Mouse (Mus musculus): ENCODE results near the gene Sorbs1. TPM values are rescaled to one million over a fixed set of nuclear protein-coding genes. Genes with fewer than 3 reads are reported as not detected.

Sorbs1 gene
- total RNA-seq, 2 experiments from 2014 or later: 90.0 to 111 TPM

- peak; percentile 79 to 80 for DNase-seq
Observed at GRCm38 (mm10) chr19:40436465-40437200, 76.9 kb downstream of the Sorbs1 start.

- no peak for DNase-seq
Observed at GRCm38 (mm10) chr19:40435797-40436196, 77.8 kb downstream of the Sorbs1 start.

GRCm38 (mm10) chr19:40435045-40435444 is 78.5 kb downstream of the Sorbs1 start:
- DNase-seq: no peak

GRCm38 (mm10) chr19:40434042-40434869 is 79.3 kb downstream of the Sorbs1 start:
- DNase-seq: no peak

- peak in 1 of 2 experiments; percentile 36 for DNase-seq
Observed at GRCm38 (mm10) chr19:40433316-40433912, 80.2 kb downstream of the Sorbs1 start.

- peak; percentile 9 to 40 for DNase-seq
Observed at GRCm38 (mm10) chr19:40431969-40432368, 81.6 kb downstream of the Sorbs1 start.

GRCm38 (mm10) chr19:40429572-40429971 is 84.0 kb downstream of the Sorbs1 start:
- DNase-seq: no peak

GRCm38 (mm10) chr19:40429169-40429568 is 84.4 kb downstream of the Sorbs1 start:
- no peak for DNase-seq

GRCm38 (mm10) chr19:40426103-40426960 is 87.2 kb downstream of the Sorbs1 start:
- DNase-seq: no peak

- DNase-seq: peak in 1 of 2 experiments; percentile 38
Observed at GRCm38 (mm10) chr19:40425326-40425725, 88.3 kb downstream of the Sorbs1 start.

- DNase-seq: no peak
Observed at GRCm38 (mm10) chr19:40421037-40421436, 92.5 kb downstream of the Sorbs1 start.

GRCm38 (mm10) chr19:40419315-40419714 is 94.3 kb downstream of the Sorbs1 start:
- no peak for DNase-seq

GRCm38 (mm10) chr19:40417155-40417821 is 96.3 kb downstream of the Sorbs1 start:
- DNase-seq: no peak

- no peak for DNase-seq
Observed at GRCm38 (mm10) chr19:40415725-40416124, 97.9 kb downstream of the Sorbs1 start.

- DNase-seq: no peak
Observed at GRCm38 (mm10) chr19:40414798-40415475, 98.6 kb downstream of the Sorbs1 start.

GRCm38 (mm10) chr19:40414386-40414785 is 99.2 kb downstream of the Sorbs1 start:
- DNase-seq: no peak

GRCm38 (mm10) chr19:40411379-40411813 is 102.2 kb downstream of the Sorbs1 start:
- no peak for DNase-seq

GRCm38 (mm10) chr19:40410511-40410910 is 103.1 kb downstream of the Sorbs1 start:
- DNase-seq: no peak

GRCm38 (mm10) chr19:40410109-40410508 is 103.5 kb downstream of the Sorbs1 start:
- no peak for DNase-seq

- no peak for DNase-seq
Observed at GRCm38 (mm10) chr19:40409500-40410035, 104.0 kb downstream of the Sorbs1 start.
